Mouse (Mus musculus): ENCODE results near the gene Ppp1r9a.

DNA sequence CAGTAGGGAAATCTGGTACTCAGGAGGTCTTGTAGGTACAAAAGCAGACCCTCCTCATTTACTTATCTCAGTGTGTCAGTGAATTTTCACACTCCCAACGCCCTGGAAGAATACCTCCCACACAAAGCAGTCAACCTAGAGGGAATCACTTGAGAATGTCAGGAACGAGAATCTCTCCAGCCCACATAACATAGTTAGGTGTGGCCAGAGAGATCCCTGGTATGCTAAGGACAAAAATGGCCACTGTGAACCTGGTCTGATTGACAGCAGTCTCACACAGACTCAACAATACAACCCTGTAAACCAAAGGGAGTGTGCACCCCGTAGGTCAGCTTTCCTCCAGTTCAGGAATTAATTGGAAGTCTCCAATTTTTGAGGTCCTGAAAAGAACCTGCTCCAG lies 18.4 kb upstream of the Ppp1r9a start:
- TF ChIP-seq CEBPB (IDR thresholded peaks at IDR 0.05; ENCODE audit: insufficient read depth, poor library complexity, severe bottlenecking): no peak
- TF ChIP-seq MYOD1 (IDR thresholded peaks at IDR 0.05; ENCODE audit: control insufficient read depth in 1 of 3, insufficient read length in 2 of 3, low read depth in 2 of 3): no peak
- no peak for TF ChIP-seq MAX (IDR thresholded peaks at IDR 0.05; ENCODE audit: low read depth)
- TF ChIP-seq POLR2A (IDR thresholded peaks at IDR 0.05; ENCODE audit: insufficient read length, low read depth): no peak
- TF ChIP-seq USF1 (IDR thresholded peaks at IDR 0.05; ENCODE audit: low read depth): no peak
- TF ChIP-seq TCF12 (IDR thresholded peaks at IDR 0.05; ENCODE audit: insufficient read depth, poor library complexity, severe bottlenecking): no peak
- TF ChIP-seq SRF (IDR thresholded peaks at IDR 0.05; ENCODE audit: control insufficient read depth, insufficient read length, low read depth): no peak
- TF ChIP-seq E2F4 (IDR thresholded peaks at IDR 0.05; ENCODE audit: insufficient read depth): no peak
- TF ChIP-seq POLR2AphosphoS2 (IDR thresholded peaks at IDR 0.05; ENCODE audit: insufficient read length, low read depth): no peak
- no peak for TF ChIP-seq MYOG (IDR thresholded peaks at IDR 0.05; ENCODE audit: control insufficient read depth in 1 of 3, insufficient read depth in 1 of 3, insufficient read length in 2 of 3, low read depth in 2 of 3)
- no peak for TF ChIP-seq REST (IDR thresholded peaks at IDR 0.05; ENCODE audit: insufficient read depth, insufficient read length)

Data from myocyte (in vitro differentiated cells).